In genomic region chr11:53763496-53764140, GRCm38 (mm10) we compare ENCODE assay signal across 8 mouse cellular contexts. TPM values are rescaled to one million over a fixed set of nuclear protein-coding genes. Genes with fewer than 3 reads are reported as not detected.
A peak's percentile ranks its signal among the peaks of the same experiment; 100 is the strongest.
DNase-seq lines count a peak whose midpoint lies in the region; ATAC-seq and TF ChIP-seq lines count a peak whose summit lies in the region.

No protein-coding gene starts in this region.

- H3K4me1 ChIP-seq in embryonic facial prominence, embryonic 15.5 days: peaks cover 53% of the 10 kb centered on the region
- peaks cover 39% of the 10 kb centered on the region for H3K4me1 ChIP-seq in kidney, embryonic 14.5 days (ENCODE audit: control insufficient read depth, insufficient read depth, low read length)
- H3K4me1 ChIP-seq in limb, embryonic 14.5 days (ENCODE audit: control insufficient read depth, insufficient read depth, low read length): peaks cover 41% of the 10 kb centered on the region
- H3K4me1 ChIP-seq in midbrain, embryonic 16.5 days (ENCODE audit: control insufficient read depth, insufficient read depth, low read length): peaks cover 15% of the 10 kb centered on the region

- under 1% methylated on average over 33 of the region's 33 CpGs for WGBS in embryonic facial prominence, embryonic 15.5 days
- under 1% methylated on average over 33 of the region's 33 CpGs for WGBS in kidney, embryonic 14.5 days
- WGBS in limb, embryonic 14.5 days: 4% methylated on average over 27 of the region's 33 CpGs
- 4% methylated on average over 32 of the region's 33 CpGs for WGBS in midbrain, embryonic 16.5 days

- no peaks in the 10 kb centered on the region for H3K36me3 ChIP-seq in embryonic facial prominence, embryonic 15.5 days
- H3K36me3 ChIP-seq in kidney, embryonic 14.5 days (ENCODE audit: control insufficient read depth, insufficient read depth, low read length): no peaks in the 10 kb centered on the region
- no peaks in the 10 kb centered on the region for H3K36me3 ChIP-seq in limb, embryonic 14.5 days (ENCODE audit: control insufficient read depth, insufficient read depth, low read length)
- H3K36me3 ChIP-seq in midbrain, embryonic 16.5 days (ENCODE audit: control insufficient read depth, insufficient read depth, low read length): no peaks in the 10 kb centered on the region

- peak overlapping the region; percentile 77 for H3K4me2 ChIP-seq in embryonic facial prominence, embryonic 15.5 days (replicated peaks)
- H3K4me2 ChIP-seq in kidney, embryonic 14.5 days (replicated peaks; ENCODE audit: low read depth, low read length): peak overlapping the region; percentile 64
- H3K4me2 ChIP-seq in limb, embryonic 14.5 days (replicated peaks; ENCODE audit: low read depth, low read length, severe bottlenecking): peak overlapping the region; percentile 74
- H3K4me2 ChIP-seq in midbrain, embryonic 16.5 days (ENCODE audit: low read length): peak overlapping the region; percentile 64

- peak overlapping the region; percentile 24 for H3K9ac ChIP-seq in embryonic facial prominence, embryonic 15.5 days
- H3K9ac ChIP-seq in kidney, embryonic 14.5 days (ENCODE audit: low read depth, low read length): peak overlapping the region; percentile 58; the same call in 1 of the 2 replicates
- peak overlapping the region; percentile 62 for H3K9ac ChIP-seq in limb, embryonic 14.5 days (ENCODE audit: low read depth, low read length, severe bottlenecking)
- H3K9ac ChIP-seq in midbrain, embryonic 16.5 days (ENCODE audit: low read depth, low read length): peak overlapping the region; percentile 57

- H3K27me3 ChIP-seq in embryonic facial prominence, embryonic 15.5 days: no peaks in the 10 kb centered on the region
- no peaks in the 10 kb centered on the region for H3K27me3 ChIP-seq in kidney, embryonic 14.5 days (ENCODE audit: control insufficient read depth, insufficient read depth, low read length)
- H3K27me3 ChIP-seq in limb, embryonic 14.5 days (ENCODE audit: control insufficient read depth, insufficient read depth, low read length): no peaks in the 10 kb centered on the region
- peaks cover 33% of the 10 kb centered on the region for H3K27me3 ChIP-seq in midbrain, embryonic 16.5 days (ENCODE audit: control insufficient read depth, insufficient read depth, low read depth, low read length)

- H3K27ac ChIP-seq in embryonic facial prominence, embryonic 15.5 days (replicated peaks): peak overlapping the region; percentile 95
- peak overlapping the region; percentile 91 for H3K27ac ChIP-seq in kidney, embryonic 14.5 days (ENCODE audit: low read depth, low read length)
- peak overlapping the region; percentile 84 for H3K27ac ChIP-seq in limb, embryonic 14.5 days (replicated peaks; ENCODE audit: low read depth, low read length)
- H3K27ac ChIP-seq in midbrain, embryonic 16.5 days (ENCODE audit: low read length): no peak overlapping the region

- peak; percentile 78; the same call in 1 of the 2 replicates for TF ChIP-seq POLR2A in limb, embryonic 14.5 days (IDR thresholded peaks at IDR 0.05; ENCODE audit: borderline replicate concordance, extremely low read depth, insufficient read depth, insufficient read length)

- no peaks in the 10 kb centered on the region for H3K9me3 ChIP-seq in embryonic facial prominence, embryonic 15.5 days (replicated peaks)
- no peaks in the 10 kb centered on the region for H3K9me3 ChIP-seq in kidney, embryonic 14.5 days (ENCODE audit: control insufficient read depth, low read length)
- H3K9me3 ChIP-seq in limb, embryonic 14.5 days (ENCODE audit: control insufficient read depth, low read length): no peaks in the 10 kb centered on the region
- no peaks in the 10 kb centered on the region for H3K9me3 ChIP-seq in midbrain, embryonic 16.5 days (replicated peaks; ENCODE audit: control insufficient read depth, low read length, poor library complexity, severe bottlenecking)

- DNase-seq in 3T3-L1 (ENCODE audit: low read depth, low spot score): peak; percentile 94
- peak; percentile 59 to 86 for DNase-seq in adrenal gland, postnatal 4 days (ENCODE audit: low spot score in 2 of 2)
- DNase-seq in heart, adult 9 months (ENCODE audit: low spot score in 2 of 2): peak; percentile 95 to 96
- DNase-seq in limb, embryonic 14.5 days (ENCODE audit: low spot score): peak; percentile 80
- DNase-seq in spleen, postnatal 10 days (ENCODE audit: low spot score in 2 of 2): peak; percentile 73 to 93

- H3K4me3 ChIP-seq in embryonic facial prominence, embryonic 15.5 days (replicated peaks): peak overlapping the region; percentile 39
- peak overlapping the region; percentile 32 for H3K4me3 ChIP-seq in kidney, embryonic 14.5 days (ENCODE audit: low read length)
- H3K4me3 ChIP-seq in limb, embryonic 14.5 days (replicated peaks; ENCODE audit: low read length): peak overlapping the region; percentile 37
- peak overlapping the region; percentile 28 for H3K4me3 ChIP-seq in midbrain, embryonic 16.5 days (ENCODE audit: low read depth, low read length)

- ATAC-seq in embryonic facial prominence, embryonic 15.5 days (ENCODE audit: insufficient number of reproducible peaks, low FRiP score, low TSS enrichment, low read depth): peak; percentile 89
- ATAC-seq in kidney, embryonic 14.5 days (ENCODE audit: low FRiP score, low TSS enrichment): peak; percentile 75
- peak; percentile 88 for ATAC-seq in limb, embryonic 14.5 days (ENCODE audit: low FRiP score, low read depth)
- peak; percentile 78 for ATAC-seq in midbrain, embryonic 16.5 days

RNA-seq across cellular contexts. Expression of gene Irf1, which starts 6.2 kb away (rescaled TPM):
- total RNA-seq in adrenal gland, postnatal 4 days (2021): 10 to 100 TPM; 33.6 to 40.2 TPM
- polyA plus RNA-seq in embryonic facial prominence, embryonic 15.5 days (2015; fragmentation: Nextera tagmentation; extraction: Ambion mirVana): 14.8 and 16.2 TPM in 2 replicates
- polyA plus RNA-seq in kidney, embryonic 14.5 days (2014; fragmentation: Nextera tagmentation; extraction: Ambion mirVana): 9.7 and 13.2 TPM in 2 replicates
- 13.8 and 16.8 TPM in 2 replicates for polyA plus RNA-seq in limb, embryonic 14.5 days (2012; rRNA removed)
- 10.7 and 11.8 TPM in 2 replicates for polyA plus RNA-seq in limb, embryonic 14.5 days (2014; fragmentation: Nextera tagmentation; extraction: Ambion mirVana)
- 2.0 and 2.2 TPM in 2 replicates for polyA plus RNA-seq in midbrain, embryonic 16.5 days (2015; fragmentation: Nextera tagmentation; extraction: Ambion mirVana)

RNA-seq across cellular contexts. Expression of gene Gm17334, which starts 9.4 kb away (rescaled TPM):
- 1 to 10 TPM in 1 of 2 experiments, under 1 TPM in 1; 0.82 to 1.1 TPM for total RNA-seq in adrenal gland, postnatal 4 days (2021)
- 0.31 and 0.50 TPM in 2 replicates for polyA plus RNA-seq in embryonic facial prominence, embryonic 15.5 days (2015; fragmentation: Nextera tagmentation; extraction: Ambion mirVana)
- polyA plus RNA-seq in kidney, embryonic 14.5 days (2014; fragmentation: Nextera tagmentation; extraction: Ambion mirVana): 0.44 TPM in 1 of 2 replicates, not detected in the other
- polyA plus RNA-seq in limb, embryonic 14.5 days (2012; rRNA removed): 0.11 and 0.33 TPM in 2 replicates
- 0.28 and 0.30 TPM in 2 replicates for polyA plus RNA-seq in limb, embryonic 14.5 days (2014; fragmentation: Nextera tagmentation; extraction: Ambion mirVana)
- not detected in 2 replicates for polyA plus RNA-seq in midbrain, embryonic 16.5 days (2015; fragmentation: Nextera tagmentation; extraction: Ambion mirVana)

RNA-seq across cellular contexts. Expression of gene Il5, which starts 43.0 kb away (rescaled TPM):
- total RNA-seq in adrenal gland, postnatal 4 days (2021): not detected
- not detected in 2 replicates for polyA plus RNA-seq in embryonic facial prominence, embryonic 15.5 days (2015; fragmentation: Nextera tagmentation; extraction: Ambion mirVana)
- polyA plus RNA-seq in kidney, embryonic 14.5 days (2014; fragmentation: Nextera tagmentation; extraction: Ambion mirVana): not detected in 2 replicates
- not detected in 2 replicates for polyA plus RNA-seq in limb, embryonic 14.5 days (2012; rRNA removed)
- polyA plus RNA-seq in limb, embryonic 14.5 days (2014; fragmentation: Nextera tagmentation; extraction: Ambion mirVana): not detected in 2 replicates
- polyA plus RNA-seq in midbrain, embryonic 16.5 days (2015; fragmentation: Nextera tagmentation; extraction: Ambion mirVana): not detected in 2 replicates

RNA-seq across cellular contexts. Expression of gene Rad50, which starts 56.5 kb away (rescaled TPM):
- total RNA-seq in adrenal gland, postnatal 4 days (2021): 10 to 100 TPM; 21.5 to 24.4 TPM
- polyA plus RNA-seq in embryonic facial prominence, embryonic 15.5 days (2015; fragmentation: Nextera tagmentation; extraction: Ambion mirVana): 24.6 and 28.8 TPM in 2 replicates
- 18.3 and 26.4 TPM in 2 replicates for polyA plus RNA-seq in kidney, embryonic 14.5 days (2014; fragmentation: Nextera tagmentation; extraction: Ambion mirVana)
- 8.7 and 11.1 TPM in 2 replicates for polyA plus RNA-seq in limb, embryonic 14.5 days (2012; rRNA removed)
- 18.9 and 21.2 TPM in 2 replicates for polyA plus RNA-seq in limb, embryonic 14.5 days (2014; fragmentation: Nextera tagmentation; extraction: Ambion mirVana)
- 11.0 and 11.7 TPM in 2 replicates for polyA plus RNA-seq in midbrain, embryonic 16.5 days (2015; fragmentation: Nextera tagmentation; extraction: Ambion mirVana)
